Mouse (Mus musculus) stomach, embryonic 14.5 days (tissue): ENCODE measurements around the gene Tmem95. TPM values are rescaled to one million over a fixed set of nuclear protein-coding genes. Genes with fewer than 3 reads are reported as not detected.
A peak's percentile ranks its signal among the peaks of the same experiment; 100 is the strongest.

Source experiments
- ATAC-seq: fragments of 200-750 bp; cut with Nextera tagmentation; 2 replicates; pipeline ENCODE4 v1.8.0; 2017; ENCODE audit warnings: low read depth, moderate TSS enrichment; ENCODE audit not compliant: insufficient number of reproducible peaks, insufficient read depth, low FRiP score
- H3K27ac ChIP-seq: fragments of 300-500 bp; sonication (generic); 2 replicates; pipeline ENCODE4 v1.5.1; 2014; ENCODE audit warnings: mild to moderate bottlenecking, low read length, moderate library complexity, mixed read lengths
- H3K27me3 ChIP-seq: fragments of 300-500 bp; sonication (generic); 2 replicates; pipeline ENCODE4 v1.6.1; 2014; ENCODE audit warnings: low read length, control low read depth, mixed read lengths; ENCODE audit not compliant: control insufficient read depth, insufficient read depth
- H3K36me3 ChIP-seq: fragments of 300-500 bp; sonication (generic); 2 replicates; pipeline ENCODE4 v1.6.1; 2014; ENCODE audit warnings: mild to moderate bottlenecking, control low read depth, low read length, moderate library complexity, mixed read lengths; ENCODE audit not compliant: control insufficient read depth, insufficient read depth
- H3K4me1 ChIP-seq: fragments of 300-500 bp; sonication (generic); 2 replicates; pipeline ENCODE4 v1.6.1; 2014; ENCODE audit warnings: low read length, control low read depth, mixed read lengths; ENCODE audit not compliant: control insufficient read depth, insufficient read depth
- H3K4me2 ChIP-seq: fragments of 300-500 bp; sonication (generic); replicated peaks from 2 replicates; pipeline ENCODE4 v1.6.1; 2014; ENCODE audit warnings: low read depth, low read length, control low read depth
- H3K4me3 ChIP-seq: fragments of 300-500 bp; sonication (generic); 2 replicates; pipeline ENCODE4 v1.5.1; 2014; ENCODE audit warnings: low read depth, low read length, control low read depth
- H3K9ac ChIP-seq: fragments of 300-500 bp; sonication (generic); replicated peaks from 2 replicates; pipeline ENCODE4 v1.6.1; 2014; ENCODE audit warnings: low read depth, mild to moderate bottlenecking, control low read depth, low read length, moderate library complexity, mixed read lengths
- H3K9me3 ChIP-seq: fragments of 300-500 bp; sonication (generic); 2 replicates; pipeline ENCODE4 v1.6.1; 2016; ENCODE audit warnings: low read depth, low read length, control low read depth; ENCODE audit not compliant: control insufficient read depth
- WGBS: fragments of 180-500 bp; shearing (Covaris S2); extraction: QIAGEN DNeasy Blood & Tissue Kit; methylation state at CpG from one replicate; pipeline ENCODE4 v1.1.7; 2014; 5-methylcytosine and 5-hydroxymethylcytosine counted together
- polyA plus RNA-seq: library from polyadenylated mRNA; unstranded; fragments of >200 nt; fragmentation: Nextera tagmentation; extraction: Ambion mirVana; gene quantifications from 2 replicates; pipeline ENCODE4 v1.2.1, GENCODE M21; 2014

Tmem95 gene
- polyA plus RNA-seq, 1 experiment from 2014 or later = not detected

GRCm38 (mm10) chr11:69837604-69837951 is 40.2 kb downstream of the Tmem95 start, which contains the start of gene Nlgn2:
Nlgn2 (minus strand) TSS chr11:69837784.
- Histone ChIP-seq H3K4me1 (peaks cover 28% of the 10 kb centered on the region), H3K4me3 (peak within 1 kb of the TSS; percentile 74), H3K4me2 (peak within 1 kb of the TSS; percentile 64), H3K9ac (peak within 1 kb of the TSS; percentile 69), H3K27me3 (no peaks in the 10 kb centered on the region), H3K36me3 (peaks cover 12% of the 10 kb centered on the region; the same call in 1 of the 2 replicates), H3K9me3 (no peaks in the 10 kb centered on the region), H3K27ac (peak within 1 kb of the TSS; percentile 89)
- 0% methylated on average over 11 of the region's 32 CpGs for WGBS
- peak; percentile 56; the same call in 1 of the 2 replicates for ATAC-seq

- H3K9me3 ChIP-seq = no peaks in the 10 kb centered on the region
- H3K36me3 ChIP-seq = peaks cover 17% of the 10 kb centered on the region; the same call in 1 of the 2 replicates
- H3K27ac ChIP-seq = peak overlapping the region; percentile 89
- no peaks in the 10 kb centered on the region for H3K27me3 ChIP-seq
- peak overlapping the region; percentile 74 for H3K4me3 ChIP-seq
- 0 out of 2 replicates have a peak, but pooled peaks have one; percentile 1 for ATAC-seq
- peaks cover 28% of the 10 kb centered on the region for H3K4me1 ChIP-seq
- WGBS = 1% methylated on average over 45 of the region's 52 CpGs
- peak overlapping the region; percentile 69 for H3K9ac ChIP-seq
- peak overlapping the region; percentile 63 for H3K4me2 ChIP-seq
Measured at GRCm38 (mm10) chr11:69836703-69837576, 40.9 kb downstream of the Tmem95 start.

- H3K4me2 ChIP-seq = peak overlapping the region; percentile 63
- no peaks in the 10 kb centered on the region for H3K9me3 ChIP-seq
- H3K4me3 ChIP-seq = peak overlapping the region; percentile 74
- ATAC-seq = no peak
- no peak overlapping the region for H3K9ac ChIP-seq
- peaks cover 28% of the 10 kb centered on the region for H3K4me1 ChIP-seq
- H3K27ac ChIP-seq = no peak overlapping the region
- no peaks in the 10 kb centered on the region for H3K27me3 ChIP-seq
- peaks cover 17% of the 10 kb centered on the region; the same call in 1 of the 2 replicates for H3K36me3 ChIP-seq
- WGBS = 15% methylated on average over 4 of the region's 4 CpGs
Measured at GRCm38 (mm10) chr11:69835966-69836335, 41.9 kb downstream of the Tmem95 start.

- Histone ChIP-seq H3K4me3 (peak overlapping the region; percentile 74), H3K27me3 (no peaks in the 10 kb centered on the region), H3K27ac (no peak overlapping the region), H3K9me3 (no peaks in the 10 kb centered on the region), H3K36me3 (peaks cover 17% of the 10 kb centered on the region; the same call in 1 of the 2 replicates), H3K4me1 (peaks cover 28% of the 10 kb centered on the region), H3K4me2 (peak overlapping the region; percentile 63), H3K9ac (no peak overlapping the region)
- ATAC-seq = no peak
- WGBS = 18% methylated on average over 9 of the region's 9 CpGs
Measured at GRCm38 (mm10) chr11:69835326-69835965, 42.4 kb downstream of the Tmem95 start.

GRCm38 (mm10) chr11:69834001-69834549 is 43.7 kb downstream of the Tmem95 start:
- 7% methylated on average over 42 of the region's 48 CpGs for WGBS
- no peak for ATAC-seq
- Histone ChIP-seq H3K27ac (no peak overlapping the region), H3K9me3 (no peaks in the 10 kb centered on the region), H3K4me3 (peak overlapping the region; percentile 33), H3K27me3 (no peaks in the 10 kb centered on the region), H3K9ac (peak overlapping the region; percentile 31), H3K4me1 (peaks cover 28% of the 10 kb centered on the region), H3K4me2 (peak overlapping the region; percentile 63), H3K36me3 (peaks cover 20% of the 10 kb centered on the region; the same call in 1 of the 2 replicates)

GRCm38 (mm10) chr11:69833554-69833953 is 44.3 kb downstream of the Tmem95 start:
- 65% methylated on average over 8 of the region's 8 CpGs for WGBS
- Histone ChIP-seq H3K4me3 (peak overlapping the region; percentile 33), H3K4me2 (peak overlapping the region; percentile 63), H3K4me1 (peaks cover 28% of the 10 kb centered on the region), H3K9me3 (no peaks in the 10 kb centered on the region), H3K27ac (no peak overlapping the region), H3K9ac (peak overlapping the region; percentile 31), H3K36me3 (peaks cover 23% of the 10 kb centered on the region; the same call in 1 of the 2 replicates), H3K27me3 (no peaks in the 10 kb centered on the region)
- no peak for ATAC-seq

- WGBS = 73% methylated on average over 5 of the region's 5 CpGs
- Histone ChIP-seq H3K4me2 (no peak overlapping the region), H3K27me3 (no peaks in the 10 kb centered on the region), H3K9me3 (no peaks in the 10 kb centered on the region), H3K9ac (no peak overlapping the region), H3K36me3 (peaks cover 57% of the 10 kb centered on the region), H3K27ac (no peak overlapping the region), H3K4me1 (peaks cover 3% of the 10 kb centered on the region), H3K4me3 (no peak overlapping the region)
- ATAC-seq = no peak; the same call in 1 of the 2 replicates
Measured at GRCm38 (mm10) chr11:69828832-69829231, 49.0 kb downstream of the Tmem95 start.
